Mouse (Mus musculus) induced T-regulatory cell, adult 2 months (primary cell): ENCODE measurements around the gene Zfp3.
A peak's percentile ranks its signal among the peaks of the same experiment; 100 is the strongest.

Source experiments
- DNase-seq: peaks from one replicate; pipeline ENCODE4 v3.0.0-alpha.2; 2012; ENCODE audit warnings: low read depth

Gene Zfp3

GRCm38 (mm10) chr11:70807630-70808029 lies 43.6 kb downstream of the Zfp3 start:
- DNase-seq, result no peak

GRCm38 (mm10) chr11:70808101-70808500 lies 44.1 kb downstream of the Zfp3 start:
- no peak for DNase-seq

DNA sequence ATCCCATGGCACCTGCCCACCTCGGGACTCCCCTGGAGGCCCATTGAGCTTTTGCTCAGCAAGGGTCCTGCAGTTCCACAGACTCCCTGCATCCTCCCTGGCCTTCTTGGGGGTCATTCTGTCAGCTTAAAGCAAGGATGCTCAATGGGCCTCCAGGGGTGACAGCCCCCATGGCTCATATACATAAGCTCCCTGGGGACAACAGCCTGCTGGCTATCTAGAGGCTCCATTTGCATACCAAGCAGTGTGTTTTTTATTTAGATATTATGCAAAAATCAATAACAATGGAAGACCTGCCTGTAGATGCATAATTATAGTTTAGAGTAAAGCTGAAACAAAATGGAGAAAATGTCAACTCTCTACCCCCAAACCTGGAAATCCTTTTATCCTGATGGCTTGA lies 45.0 kb downstream of the Zfp3 start:
- no peak for DNase-seq

GRCm38 (mm10) chr11:70811041-70811440 lies 47.0 kb downstream of the Zfp3 start:
- DNase-seq, result no peak

DNA sequence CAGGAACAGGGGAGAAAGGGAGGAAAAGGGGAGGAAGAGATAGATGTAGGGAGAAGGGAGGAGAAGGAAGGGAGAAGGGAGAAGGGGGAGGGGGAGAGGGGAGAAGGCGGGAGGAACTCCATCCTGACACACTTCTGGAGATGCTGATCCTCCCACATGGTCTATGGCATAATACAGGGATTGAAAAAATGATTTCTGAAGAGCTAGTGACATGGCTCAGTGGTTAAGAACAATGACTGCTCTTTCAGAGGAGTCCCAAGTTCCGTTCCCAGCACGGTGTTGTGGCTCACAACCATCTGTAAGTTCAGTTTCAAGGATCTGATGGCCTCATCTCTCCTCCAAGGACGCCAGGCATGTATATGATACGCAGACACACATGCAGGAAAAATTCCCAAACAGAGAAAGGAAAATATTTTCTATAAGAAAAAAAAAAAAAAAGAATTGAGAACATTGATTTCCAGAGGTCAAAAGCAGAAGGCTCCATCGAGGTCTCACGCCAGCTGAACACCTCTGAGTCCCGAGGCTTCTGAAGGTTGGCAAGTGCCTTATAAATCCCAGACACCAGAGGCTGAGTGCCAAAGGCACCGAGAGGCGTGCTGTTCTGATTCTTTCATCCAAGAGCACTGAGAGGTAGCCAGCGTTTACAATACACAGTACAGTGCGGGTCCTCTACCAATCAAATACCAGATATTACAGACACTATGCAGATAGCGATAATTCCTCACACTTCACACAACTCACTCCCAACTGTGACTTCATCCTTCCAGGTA lies 47.6 kb downstream of the Zfp3 start:
- no peak for DNase-seq

- DNase-seq, result no peak
Measured at GRCm38 (mm10) chr11:70812365-70812764, 48.4 kb downstream of the Zfp3 start, which contains the start of gene Scimp. Gene Scimp, minus strand, starts transcription at chr11:70812586.

- no peak for DNase-seq
Measured at GRCm38 (mm10) chr11:70815071-70815470, 51.1 kb downstream of the Zfp3 start.

DNA sequence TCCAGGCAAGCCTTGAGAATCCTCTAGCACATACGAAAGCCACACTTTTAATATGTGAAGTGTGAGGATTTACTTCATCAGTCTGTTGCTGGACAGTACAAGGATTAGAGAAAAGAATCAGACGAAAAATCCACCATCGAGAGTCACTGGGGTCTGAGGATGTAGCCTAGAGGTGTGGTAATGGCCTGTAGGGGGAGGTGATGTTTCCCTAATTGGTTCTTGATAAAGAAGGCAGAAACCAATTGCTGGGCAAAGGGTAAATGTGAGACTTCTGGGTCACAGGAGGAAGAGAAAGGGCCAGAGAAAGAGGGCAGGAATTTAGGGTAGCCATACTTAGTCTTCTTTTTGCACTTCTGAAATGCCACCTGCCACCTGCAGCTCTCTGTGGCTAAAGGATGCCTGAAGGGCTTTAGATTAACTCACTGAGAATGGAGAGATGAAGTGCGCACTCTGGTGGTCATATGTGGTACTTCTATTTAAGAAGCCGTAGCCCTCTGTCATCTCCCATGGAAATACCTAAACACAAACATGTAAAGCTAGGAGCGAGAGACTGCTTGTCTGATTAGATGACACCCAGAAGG lies 51.6 kb downstream of the Zfp3 start:
- peak; percentile 91 for DNase-seq

DNA sequence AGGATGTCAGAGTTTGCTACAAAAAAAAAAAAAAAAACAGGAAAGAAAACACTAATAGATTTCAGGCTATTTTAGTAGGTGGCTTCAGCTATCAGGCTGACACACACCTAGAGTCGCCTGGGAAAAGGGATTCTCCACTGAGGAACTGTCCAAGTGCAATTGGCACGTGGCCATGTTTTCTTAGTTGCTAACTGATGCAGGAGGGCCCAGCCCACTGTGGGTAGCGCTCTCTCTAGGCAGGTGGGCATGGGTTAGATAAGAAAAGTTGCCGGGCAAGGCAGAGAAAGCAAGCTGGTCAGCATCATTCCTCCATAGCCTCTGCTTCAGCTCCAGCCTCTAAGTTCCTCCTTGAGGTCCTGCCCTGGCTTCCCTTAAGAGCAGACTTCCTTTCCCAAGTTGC lies 52.8 kb downstream of the Zfp3 start:
- no peak for DNase-seq

DNA sequence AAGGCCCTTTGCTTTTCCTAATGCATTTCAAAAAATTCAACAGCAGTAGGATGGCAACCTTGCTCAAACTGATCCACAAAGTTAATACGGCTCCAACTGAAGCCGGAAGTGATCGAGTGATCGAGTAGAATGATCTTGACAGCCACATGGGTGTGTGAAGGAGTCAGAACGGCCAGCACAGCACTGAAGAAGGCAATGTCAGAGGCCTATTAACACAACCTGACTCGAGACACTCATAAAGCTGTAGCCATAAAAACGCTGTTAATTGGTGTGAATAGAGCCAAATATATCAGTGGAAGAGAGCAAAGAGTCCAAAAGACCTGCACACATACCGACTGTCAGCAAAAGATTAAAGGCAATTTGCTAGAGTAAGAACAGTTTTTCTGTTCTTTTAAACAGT lies 56.1 kb downstream of the Zfp3 start:
- no peak for DNase-seq

DNA sequence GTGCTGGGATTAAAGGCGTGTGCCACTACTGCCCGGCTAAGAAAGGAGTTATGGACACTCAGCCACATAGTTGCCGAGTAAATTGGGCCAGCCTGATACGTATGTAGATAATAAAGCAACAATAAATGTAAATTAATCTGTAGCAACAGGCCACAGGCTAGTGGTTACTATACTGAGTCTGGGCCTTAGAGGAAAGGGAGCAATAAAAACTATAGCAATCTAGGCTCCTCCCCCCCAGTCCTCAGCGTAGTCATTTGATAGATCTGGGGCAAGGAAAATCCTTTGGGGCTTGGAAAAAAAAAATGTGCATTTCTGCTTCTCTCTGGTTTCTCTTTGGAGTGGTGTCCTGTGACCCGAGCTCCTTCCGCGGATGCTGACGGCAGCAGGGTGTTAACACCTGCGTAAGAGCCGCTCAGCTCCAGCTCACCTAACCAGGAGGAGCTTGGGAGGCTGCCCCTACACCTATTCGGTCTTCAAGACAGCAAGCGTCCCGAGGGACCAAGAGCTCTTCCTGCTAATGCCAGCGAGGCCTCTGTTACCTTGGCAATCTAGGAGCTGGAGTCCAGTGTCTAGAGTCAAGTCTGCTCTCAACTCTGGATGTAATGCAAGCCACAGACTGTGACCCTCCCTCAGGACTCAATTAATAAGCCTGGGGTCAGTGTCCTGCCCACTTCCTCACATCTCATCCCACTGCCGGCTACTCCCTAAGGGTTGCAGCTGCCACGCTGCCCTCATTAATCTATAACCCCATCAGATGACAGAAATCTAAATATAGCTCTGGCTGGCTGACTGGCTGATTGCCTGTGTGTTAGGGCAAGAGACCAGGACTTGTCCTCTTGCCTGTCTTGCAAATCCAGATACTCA lies 58.0 kb downstream of the Zfp3 start:
- no peak for DNase-seq
